Mouse (Mus musculus): ENCODE data around the gene Casz1. TPM values are rescaled to one million over a fixed set of nuclear protein-coding genes. Genes with fewer than 3 reads are reported as not detected.

Casz1 gene
- polyA plus RNA-seq (2012; fragmentation: generic; extraction: Trizol) = under 1 TPM; 0.08 to 0.27 TPM

GRCm38 (mm10) chr4:148804137-148804779 is at the start of gene Casz1:
Gene Casz1 (plus strand): TSS chr4:148804429.

Other genes starting within 250 kb of the Casz1 start
- gene Exosc10, start 246.0 kb upstream of the Casz1 start, polyA plus RNA-seq (2012; fragmentation: generic; extraction: Trizol) = 10 to 100 TPM; 26.7 to 40.8 TPM
- gene Srm, start 212.9 kb upstream of the Casz1 start, polyA plus RNA-seq (2012; fragmentation: generic; extraction: Trizol) = 100 to 1,000 TPM in 1 of 2 experiments, 10 to 100 TPM in 1; 54.4 to 285 TPM
- gene Masp2, start 201.9 kb upstream of the Casz1 start, polyA plus RNA-seq (2012; fragmentation: generic; extraction: Trizol) = under 1 TPM; 0.02 to 0.47 TPM
- 10 to 100 TPM; 20.5 to 87.5 TPM for gene Tardbp, start 177.4 kb upstream of the Casz1 start, polyA plus RNA-seq (2012; fragmentation: generic; extraction: Trizol)
- gene Gm572, start 161.1 kb upstream of the Casz1 start, polyA plus RNA-seq (2012; fragmentation: generic; extraction: Trizol) = not detected

Measured in C3H10T1/2 (cell line).